Mouse (Mus musculus): ENCODE results near the gene Fbxo17.
"Not testable (repeated sequence)": the region's sequence is repeated elsewhere in the genome, so short reads cannot be mapped to it uniquely, and the experiment has no call there.

Fbxo17 gene

DNA sequence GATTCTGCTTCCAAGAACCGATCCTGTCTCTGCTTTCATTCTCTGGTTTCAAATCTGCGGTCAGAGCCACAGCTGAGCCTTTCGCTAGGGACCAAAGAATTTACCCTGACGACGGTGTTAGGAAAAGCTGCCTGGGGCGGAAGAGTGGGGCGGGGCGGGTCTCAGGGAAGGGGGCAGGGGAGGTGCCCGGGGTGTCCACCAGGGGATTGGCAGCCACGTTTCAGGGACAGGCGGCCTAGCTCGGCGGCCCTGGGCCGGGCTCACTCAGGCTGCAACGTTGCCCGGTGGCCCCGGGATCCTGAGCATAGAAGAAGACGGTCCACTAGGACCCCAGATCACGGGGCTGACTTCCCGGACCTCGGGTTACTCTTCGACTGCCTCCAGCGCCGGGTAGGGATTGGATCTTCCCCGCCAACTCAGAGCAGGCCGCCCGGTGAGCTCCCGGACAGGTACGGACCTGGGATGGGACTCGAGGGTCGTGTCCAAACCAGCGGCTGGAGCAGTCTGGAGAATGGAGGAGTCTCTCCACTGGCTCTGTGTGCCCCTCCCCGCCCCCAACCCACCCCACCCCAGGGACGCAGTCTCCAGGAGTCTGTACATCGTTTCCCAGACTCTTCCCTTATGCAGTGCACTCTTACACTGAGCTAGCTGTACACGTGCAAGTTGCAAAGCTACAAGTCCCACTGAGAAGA lies at the start of gene Fbxo17:
Fbxo17 (plus strand) TSS at position 215 of the 692 bp plus-strand sequence.
- DNase-seq (ENCODE audit: low spot score in 2 of 2), result peak in 1 of 2 experiments; percentile 50

DNA sequence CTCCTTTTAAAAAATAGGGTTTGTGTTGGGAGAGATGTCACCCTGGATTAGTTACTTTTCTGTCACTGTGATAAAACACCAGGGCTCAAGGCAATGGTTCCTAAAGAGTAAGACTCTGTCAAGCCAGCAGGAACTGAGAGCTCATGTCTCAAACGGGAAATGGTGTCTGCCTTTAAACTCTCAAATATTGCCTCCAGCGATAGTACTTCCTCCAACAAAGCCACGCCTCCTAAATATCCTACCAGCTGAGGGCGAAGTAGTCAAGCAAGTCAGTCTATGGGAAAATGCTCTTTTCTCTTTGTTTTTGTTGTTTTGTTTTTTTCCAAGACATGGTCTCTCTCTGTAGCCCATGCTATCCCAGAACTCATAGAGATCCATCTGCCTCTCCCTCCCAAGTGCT lies 45.4 kb upstream of the Fbxo17 start:
- no peak for DNase-seq (ENCODE audit: low spot score in 2 of 2)

DNA sequence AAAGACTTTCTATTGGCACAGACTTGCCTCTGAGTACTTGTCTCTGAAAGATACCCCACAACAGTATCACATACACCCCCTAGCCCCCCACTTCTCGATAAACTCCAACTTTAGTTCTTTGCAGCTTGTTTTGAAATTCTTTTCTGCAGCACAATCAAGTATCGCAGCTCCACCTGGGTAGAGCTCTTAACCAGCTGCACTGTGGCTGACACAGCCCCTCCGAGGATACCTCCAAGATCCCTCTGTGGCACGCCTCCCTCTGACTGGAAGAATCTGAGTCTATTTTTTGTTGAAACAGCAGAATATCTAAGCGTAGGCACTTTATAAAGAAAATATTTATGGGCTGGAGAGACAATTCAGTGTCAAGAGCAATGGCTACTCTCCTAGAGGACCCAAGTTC lies 44.3 kb upstream of the Fbxo17 start:
- DNase-seq (ENCODE audit: low spot score in 2 of 2), result no peak

DNA sequence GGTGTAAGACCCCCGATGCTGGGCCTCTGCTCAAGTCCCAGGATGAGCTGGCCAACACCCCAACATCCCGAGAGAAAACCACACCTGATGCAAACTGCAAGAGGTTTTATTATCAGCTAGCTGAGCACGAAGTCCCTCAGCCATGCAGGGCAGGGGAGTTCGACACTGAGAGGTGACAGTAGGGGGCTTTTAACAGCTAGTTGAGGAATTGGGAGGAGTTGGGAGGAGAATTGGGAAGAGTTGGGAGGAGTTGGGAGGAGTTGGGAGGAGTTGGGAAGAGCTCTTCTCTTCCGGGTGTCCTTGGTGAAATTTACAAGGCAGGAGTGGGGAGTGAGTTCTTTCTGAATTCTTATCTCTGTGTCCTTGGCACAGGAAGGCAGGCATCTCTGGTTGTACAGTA lies 43.8 kb upstream of the Fbxo17 start:
- not testable (repeated sequence) for DNase-seq (ENCODE audit: low spot score in 2 of 2)

DNA sequence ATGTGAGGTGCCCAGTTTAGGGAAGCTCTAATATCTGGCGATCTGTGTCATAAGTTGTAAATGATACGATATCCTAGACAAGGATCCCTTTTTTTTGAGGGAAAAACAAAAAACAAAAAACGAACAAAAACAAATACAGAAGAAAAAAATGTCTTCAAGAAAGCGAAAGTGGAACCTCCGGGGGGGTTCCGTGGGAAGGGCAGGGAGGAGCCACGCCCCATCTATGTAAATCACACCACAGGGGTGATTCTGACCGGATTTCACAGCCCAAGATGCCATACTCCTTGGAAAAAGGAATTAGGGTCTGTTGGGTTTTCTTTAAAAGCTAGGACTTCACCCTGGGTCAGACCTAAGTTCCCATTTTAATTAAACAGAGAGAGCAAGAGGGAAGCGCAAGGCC lies 41.6 kb upstream of the Fbxo17 start:
- DNase-seq (ENCODE audit: low spot score in 2 of 2), result no peak

DNA sequence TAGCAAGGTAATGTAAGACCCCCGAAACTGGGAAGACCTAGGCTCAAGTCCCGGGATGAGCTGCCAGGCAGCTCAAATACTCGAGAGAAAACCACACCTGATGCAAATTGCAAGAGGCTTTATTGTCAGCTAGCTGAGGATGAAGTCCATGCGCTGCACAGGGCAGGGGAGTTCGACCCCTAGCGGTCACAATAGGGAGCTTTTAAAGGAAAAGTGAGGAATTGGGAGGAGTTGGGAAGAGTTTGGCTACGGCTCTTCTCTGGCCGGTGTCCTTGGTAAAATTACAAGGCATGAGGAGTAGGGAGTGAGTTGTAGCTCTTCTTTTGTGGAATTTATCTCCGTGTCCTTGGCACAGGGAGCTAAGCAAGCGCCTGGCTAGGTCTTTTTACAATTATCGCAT lies 40.9 kb upstream of the Fbxo17 start:
- no peak for DNase-seq (ENCODE audit: low spot score in 2 of 2)

DNA sequence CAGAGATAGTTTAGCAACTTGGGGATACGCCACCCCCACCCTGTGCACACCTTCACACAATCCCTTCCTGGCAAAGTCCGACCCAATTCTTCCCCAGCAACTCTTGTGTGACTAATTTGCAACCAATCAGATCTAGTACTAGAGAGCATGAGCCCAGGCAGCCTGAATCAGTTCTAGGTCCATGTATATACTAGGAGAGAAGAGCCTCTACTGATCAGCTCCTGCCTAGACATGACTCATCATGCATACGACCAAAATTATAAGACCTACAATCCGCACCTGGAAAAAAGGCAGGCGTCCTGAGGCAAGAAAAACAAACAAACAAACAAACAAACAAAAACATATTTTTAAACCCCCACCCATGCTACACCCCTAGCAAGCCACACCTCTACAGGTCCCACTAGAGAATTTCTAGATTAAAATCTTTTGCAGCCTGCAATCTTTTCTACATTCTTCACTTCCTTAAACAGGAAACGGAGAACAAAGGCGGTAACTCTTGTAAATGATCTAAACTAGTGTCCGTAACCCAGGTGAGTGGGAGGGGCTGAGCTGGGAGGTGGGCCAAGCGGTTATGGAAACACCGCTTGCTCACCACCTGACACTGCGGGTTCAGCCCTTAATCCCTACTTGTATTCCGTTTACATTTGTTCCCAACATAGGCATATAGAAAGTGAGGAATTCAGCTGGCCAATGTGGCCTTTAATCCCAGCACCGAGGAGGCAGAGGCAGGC lies 39.6 kb upstream of the Fbxo17 start:
- DNase-seq (ENCODE audit: low spot score in 2 of 2), result no peak

DNA sequence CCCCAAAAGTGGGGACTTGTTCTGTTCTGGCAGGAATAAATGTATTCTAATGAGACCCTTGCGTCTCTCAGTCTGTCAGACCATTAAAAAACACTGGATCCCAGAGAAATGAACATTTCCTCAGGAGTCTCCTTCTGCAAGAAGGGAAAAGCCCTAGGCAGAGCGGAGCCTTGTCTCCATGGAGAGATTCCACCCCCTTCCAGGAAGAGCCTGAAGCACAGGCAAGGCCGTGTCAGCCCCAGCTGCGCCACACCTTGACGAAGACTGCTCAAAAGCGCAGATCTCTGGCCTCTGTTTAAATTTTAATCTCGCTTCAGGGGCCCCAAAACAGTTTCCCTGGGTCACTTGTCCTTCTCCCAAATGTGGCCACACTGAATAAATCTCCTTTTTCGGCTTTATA lies 39.0 kb upstream of the Fbxo17 start:
- no peak for DNase-seq (ENCODE audit: low spot score in 2 of 2)

DNA sequence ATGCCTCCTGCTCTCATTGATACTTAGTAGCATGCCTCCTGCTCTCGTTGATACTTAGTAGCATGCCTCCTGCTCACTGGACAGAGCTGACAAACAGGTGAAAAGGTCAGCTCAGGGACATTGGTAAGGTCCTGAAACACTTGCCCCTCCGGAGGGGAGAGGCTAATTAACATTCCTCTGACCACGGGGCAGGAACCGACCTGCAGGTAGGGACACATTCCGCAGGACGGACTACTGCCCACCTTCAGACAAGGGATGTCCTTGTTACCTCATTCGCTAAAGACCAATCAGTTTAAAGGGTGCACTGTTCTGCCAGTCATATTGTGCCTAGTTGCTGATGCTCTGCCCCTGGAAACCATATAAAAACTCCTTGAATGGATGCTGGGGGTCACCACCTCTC lies 25.5 kb upstream of the Fbxo17 start:
- no peak for DNase-seq (ENCODE audit: low spot score in 2 of 2)

DNA sequence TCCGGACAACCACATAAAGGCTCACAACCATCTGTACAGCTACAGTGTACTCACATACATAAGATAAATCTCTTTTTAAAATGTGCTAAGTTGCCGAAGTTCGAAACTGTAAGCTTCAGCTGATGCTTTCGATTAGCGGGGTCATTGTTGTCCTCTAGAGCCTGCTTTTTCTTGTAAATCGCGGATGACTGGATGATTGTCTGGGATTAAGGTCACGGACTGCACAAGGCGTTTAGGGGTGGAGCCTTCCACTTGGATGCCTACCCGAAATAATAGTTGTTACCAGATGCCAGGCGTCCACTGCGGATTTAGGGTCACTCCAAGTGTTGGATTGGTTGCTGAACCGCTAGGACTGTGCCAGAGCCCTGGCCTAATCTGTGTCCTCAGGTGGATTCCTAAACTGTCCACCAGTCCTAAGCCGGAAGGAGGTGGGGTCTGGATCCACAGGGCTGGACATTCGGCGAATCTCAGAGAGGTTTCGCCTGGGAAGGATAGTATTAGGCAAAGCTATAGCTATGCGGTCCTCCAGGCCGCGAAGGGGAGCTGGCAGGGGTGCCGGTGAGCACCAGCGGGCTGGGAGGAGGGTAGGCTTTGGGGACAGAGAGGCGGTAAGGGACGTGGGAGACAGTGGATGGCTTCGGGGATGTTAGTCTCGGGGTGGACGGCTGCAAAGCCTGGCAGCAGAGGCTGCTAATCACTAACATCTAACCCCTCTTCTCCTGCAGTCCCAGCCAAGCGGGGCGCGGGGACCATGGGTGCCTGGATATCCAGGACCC lies 23.9 kb upstream of the Fbxo17 start, which contains the start of gene Fbxo27:
Fbxo27 (plus strand) TSS at position 305 of the 776 bp plus-strand sequence.
- DNase-seq (ENCODE audit: low spot score in 2 of 2), result peak; percentile 56 to 62

DNA sequence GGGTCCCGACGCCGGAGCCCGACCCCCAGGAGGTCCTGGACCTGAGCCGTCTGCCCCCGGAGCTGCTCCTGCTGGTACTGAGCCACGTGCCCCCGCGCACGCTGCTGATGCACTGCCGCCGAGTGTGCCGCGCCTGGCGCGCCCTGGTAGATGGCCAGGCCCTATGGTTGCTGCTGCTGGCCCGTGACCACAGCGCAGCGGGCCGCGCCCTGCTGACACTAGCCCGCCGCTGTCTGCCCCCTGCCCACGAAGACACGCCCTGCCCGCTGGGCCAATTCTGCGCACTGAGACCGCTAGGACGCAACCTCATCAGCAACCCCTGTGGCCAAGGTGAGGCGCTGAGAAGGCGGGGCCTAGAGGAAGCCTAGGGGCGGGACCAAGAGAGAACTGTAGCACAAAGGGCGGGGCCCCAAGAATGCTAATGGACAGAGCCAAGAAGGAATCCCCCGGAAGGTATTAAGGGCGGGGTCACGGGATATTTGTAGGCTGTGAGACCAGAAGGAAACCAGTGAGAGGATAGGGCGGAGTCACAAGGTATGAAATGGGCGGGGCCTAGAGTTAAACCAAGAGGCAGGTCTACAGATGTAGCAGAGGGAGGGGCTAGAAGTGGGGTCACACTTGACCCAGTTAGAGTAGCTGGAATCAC lies 23.2 kb upstream of the Fbxo17 start:
- DNase-seq (ENCODE audit: low spot score in 2 of 2), result peak; percentile 83 to 91

DNA sequence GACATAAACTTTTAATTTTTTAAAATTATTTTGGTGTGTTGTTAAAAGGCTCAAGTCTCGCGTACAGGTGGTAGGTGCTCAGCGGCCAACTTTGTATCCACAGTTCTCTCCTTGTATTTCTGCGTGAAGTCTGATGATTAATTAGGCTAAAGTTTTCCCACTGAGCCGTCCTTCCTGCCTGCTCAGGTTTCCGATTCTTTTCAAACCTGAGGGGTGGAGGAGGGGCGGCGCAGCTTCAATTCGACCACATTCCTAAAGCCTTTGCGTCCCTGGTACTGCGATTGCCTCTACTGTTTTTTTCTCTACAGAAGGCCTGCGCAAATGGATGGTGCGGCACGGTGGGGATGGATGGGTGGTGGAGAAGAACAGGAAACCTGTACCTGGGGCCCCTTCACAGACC lies 22.2 kb upstream of the Fbxo17 start:
- no peak for DNase-seq (ENCODE audit: low spot score in 2 of 2)

DNA sequence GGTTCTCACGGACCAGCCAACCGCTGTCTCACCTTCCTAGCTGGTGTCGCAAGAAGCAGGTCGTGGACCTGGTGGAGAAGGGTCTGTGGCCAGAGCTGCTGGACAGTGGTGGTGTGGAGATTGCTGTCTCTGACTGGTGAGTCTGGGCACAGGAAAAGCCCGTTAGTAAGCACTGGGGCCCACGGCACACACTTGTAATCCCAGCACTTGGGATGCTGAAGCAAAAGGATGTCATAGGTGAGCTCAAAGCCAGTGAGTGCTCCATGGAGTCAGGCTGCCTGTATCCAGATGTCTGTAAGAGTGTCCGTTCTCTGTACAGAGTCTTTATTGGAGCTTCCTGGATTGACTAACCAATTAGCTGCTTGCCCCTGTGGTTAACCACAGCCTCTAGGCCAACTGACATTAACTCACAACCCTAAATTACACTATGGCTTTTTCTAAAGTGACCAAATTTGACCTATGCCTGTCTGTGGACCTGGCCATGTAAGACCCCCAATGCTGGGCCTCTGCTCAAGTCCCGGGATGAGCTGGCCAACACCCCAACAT lies 21.6 kb upstream of the Fbxo17 start:
- no peak for DNase-seq (ENCODE audit: low spot score in 2 of 2)

DNA sequence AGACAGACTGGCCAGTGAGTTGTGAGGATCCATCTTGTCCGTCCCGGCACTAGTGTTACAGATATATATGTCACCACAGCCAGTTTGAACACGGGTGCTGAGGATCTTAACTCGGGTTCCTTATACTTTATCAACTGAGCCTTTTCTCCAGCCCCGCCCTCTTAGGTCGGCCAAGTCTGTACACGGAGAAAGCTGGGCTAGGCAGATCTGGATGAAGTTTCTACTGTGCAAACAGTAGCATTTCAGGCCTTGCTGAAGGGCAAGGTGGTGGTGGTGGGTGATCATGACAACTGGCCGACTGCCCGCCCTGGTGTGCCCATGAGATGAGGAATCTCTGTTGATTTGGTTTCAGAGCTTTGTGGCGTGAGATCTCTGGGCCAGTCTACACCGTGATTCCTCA lies 19.3 kb upstream of the Fbxo17 start:
- no peak for DNase-seq (ENCODE audit: low spot score in 2 of 2)

DNA sequence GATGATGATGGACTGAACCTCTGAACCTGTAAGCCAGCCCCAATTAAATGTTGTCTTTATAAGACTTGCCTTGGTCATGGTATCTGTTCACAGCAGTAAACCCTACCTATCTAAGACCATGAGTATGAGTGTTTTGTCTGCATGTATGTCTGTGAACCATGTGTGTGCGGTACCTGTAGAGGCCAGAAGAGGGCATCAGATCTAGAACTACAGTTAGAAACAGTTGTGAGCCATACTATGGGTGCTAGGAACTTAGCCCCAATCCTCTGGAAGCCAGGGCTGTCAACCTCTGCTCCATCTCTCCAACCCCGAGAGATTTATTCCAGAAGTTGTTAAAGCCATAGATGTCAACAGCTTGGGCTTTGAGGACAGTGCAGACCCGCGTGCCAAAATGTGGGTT lies 16.3 kb upstream of the Fbxo17 start:
- DNase-seq (ENCODE audit: low spot score in 2 of 2), result no peak

DNA sequence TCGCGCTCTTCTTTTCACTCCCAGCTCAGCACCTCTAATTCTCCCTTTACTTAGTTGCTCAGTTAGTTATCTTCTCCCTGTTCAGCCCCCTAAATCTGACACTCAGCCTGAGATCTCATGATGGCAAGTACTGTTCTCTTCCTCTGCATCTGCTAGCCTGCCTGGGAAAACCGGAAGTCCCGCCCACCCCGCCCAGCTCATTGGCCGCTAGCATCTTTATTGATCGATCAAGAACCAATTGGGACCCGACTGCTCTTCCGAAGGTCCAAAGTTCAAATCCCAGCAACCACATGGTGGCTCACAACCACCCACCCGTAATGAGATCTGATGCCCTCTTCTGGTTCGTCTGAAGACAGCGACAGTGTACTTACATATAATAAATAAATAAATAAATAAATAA lies 15.3 kb upstream of the Fbxo17 start:
- DNase-seq (ENCODE audit: low spot score in 2 of 2), result not testable (repeated sequence)

DNA sequence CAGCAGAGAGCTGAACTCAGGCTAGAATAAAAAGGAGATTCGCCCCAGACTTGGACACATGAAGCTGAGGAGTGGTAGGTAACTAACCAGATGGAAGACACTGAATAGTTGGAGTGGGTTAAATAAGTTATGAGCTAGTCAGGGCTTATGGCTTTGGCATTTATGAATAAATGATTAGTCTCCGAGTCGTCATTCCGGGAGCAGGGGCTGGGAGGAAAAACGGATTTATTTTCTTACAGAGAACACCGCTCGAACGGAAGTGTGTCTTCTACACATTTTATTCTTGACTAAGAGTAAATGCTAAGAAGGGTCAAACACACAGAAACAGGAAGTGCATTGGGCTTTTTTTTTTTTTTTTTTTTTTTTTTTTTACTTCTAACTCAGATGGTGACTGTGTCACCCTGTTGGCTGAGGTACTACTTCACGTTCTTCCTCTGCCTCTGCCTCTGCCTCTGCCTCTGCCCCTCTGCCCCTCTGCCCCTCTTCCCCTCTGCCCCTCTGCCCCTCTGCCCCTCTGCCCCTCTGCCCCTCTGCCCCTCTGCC lies 13.9 kb upstream of the Fbxo17 start:
- DNase-seq (ENCODE audit: low spot score in 2 of 2), result no peak

DNA sequence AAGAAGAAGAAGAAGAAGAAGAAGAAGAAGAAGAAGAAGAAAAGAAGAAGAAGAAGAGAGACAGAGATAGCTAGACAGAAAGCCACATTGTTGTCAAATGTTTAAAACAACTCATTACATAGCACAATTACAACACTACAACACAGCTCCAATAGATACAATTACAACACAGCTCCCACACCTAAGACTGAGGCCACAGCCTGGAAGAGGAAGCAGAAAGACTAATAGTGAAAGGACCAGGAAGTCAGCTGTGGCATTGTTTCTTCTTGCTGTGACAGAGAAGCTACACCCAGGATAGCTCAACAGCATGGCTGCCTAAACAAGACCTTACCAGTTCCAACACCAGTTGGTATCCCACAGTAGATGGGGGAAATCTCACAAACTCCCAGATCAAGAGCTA lies 7.2 kb upstream of the Fbxo17 start:
- no peak for DNase-seq (ENCODE audit: low spot score in 2 of 2)

DNA sequence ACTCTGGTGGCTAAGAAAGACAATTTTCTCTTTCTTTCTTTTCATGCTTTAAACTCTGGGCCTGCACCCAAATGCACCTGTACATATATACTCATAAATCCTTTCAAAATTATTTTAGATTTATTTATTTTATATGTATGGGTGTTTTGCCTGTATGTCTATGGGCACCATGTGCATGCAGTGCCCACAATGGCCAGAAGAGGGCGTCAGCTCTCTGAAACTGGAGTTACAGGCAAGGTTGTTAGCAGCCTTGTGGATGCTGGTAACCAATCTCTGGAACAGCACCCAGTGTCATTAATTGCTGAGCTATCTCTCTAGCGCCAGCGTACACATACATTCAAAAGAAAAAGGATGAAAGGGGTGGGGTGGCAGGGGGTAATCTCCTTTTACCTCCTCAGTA lies 5.6 kb upstream of the Fbxo17 start:
- no peak for DNase-seq (ENCODE audit: low spot score in 2 of 2)

DNA sequence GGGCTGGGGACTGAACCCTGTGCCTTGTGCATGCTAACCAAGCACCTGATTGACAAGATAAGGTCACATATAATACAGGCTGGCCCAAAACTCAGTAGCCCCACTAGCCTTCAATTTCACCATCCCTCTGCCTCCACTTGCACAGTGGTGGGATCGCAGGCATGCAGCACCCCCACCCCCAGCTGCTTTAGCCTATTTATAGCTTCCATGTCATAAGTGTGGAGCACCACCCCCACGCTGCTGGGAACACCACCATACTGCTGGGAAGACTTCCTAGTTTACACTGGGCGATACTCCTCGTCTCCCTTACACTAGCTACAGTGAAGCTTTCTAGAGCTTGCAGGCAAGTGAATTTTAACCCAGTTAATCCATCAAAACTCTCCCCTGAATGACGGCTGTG lies 1.9 kb upstream of the Fbxo17 start:
- peak; percentile 67 to 76 for DNase-seq (ENCODE audit: low spot score in 2 of 2)

DNA sequence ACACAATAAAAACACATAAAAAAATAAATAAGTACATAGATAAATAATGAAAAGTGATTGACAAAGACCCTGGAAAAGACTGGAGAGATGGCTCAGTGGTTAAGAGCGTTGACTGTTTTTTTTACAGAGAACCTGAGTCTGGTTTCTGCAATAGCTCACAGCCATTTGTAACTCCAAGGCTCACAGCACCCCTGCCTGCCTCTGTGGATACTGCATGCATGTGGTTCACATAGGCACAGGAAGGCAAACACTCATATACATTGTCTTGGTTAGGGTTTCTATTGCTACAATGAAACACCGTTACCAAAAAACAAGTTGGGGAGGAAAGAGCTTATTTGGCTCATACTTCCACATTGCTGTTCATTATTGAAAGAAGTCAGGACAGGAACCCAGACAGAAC lies 1.0 kb upstream of the Fbxo17 start:
- DNase-seq (ENCODE audit: low spot score in 2 of 2), result no peak

DNA sequence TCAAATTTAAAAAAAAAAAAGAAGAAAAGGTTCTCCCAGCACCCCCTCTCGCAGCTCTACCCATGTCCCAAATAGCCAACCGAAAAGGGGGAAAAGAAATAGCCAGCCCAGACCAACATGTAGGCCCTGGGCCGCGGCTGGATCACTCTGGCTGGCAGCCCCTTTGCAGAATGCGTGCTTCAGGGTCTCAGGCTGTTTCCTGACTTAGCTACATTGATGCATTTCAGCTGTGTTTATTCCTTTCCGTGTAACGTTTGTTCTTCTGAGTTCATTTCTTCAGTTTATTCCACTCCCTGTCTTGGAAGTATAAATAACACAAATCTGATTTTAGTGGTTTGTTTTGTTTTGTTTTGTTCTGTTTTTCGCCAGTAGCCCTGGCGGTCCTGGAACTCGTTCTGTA lies 1.1 kb downstream of the Fbxo17 start:
- no peak for DNase-seq (ENCODE audit: low spot score in 2 of 2)
